Mouse (Mus musculus) CH12F3 (cell line): ENCODE results near the gene Tmem54.

ENCODE experiments used
- in situ Hi-C: fragments of 300-500 bp; cut with MboI; formaldehyde crosslinking; loops from 2 replicates; pipeline ENCODE4 v1.14.3; 2020; ENCODE audit warnings: low sequenced_read_pairs

Tmem54 gene

GRCm38 (mm10) chr4:129105356-129105755 is at the start of gene Tmem54:
TSS of gene Tmem54 (plus strand) at chr4:129105548.
- in situ Hi-C loops: no loop called here

GRCm38 (mm10) chr4:129055562-129055961 is 49.8 kb upstream of the Tmem54 start:
- in situ Hi-C loops: no loop called here

GRCm38 (mm10) chr4:129057533-129058206 is 47.7 kb upstream of the Tmem54 start:
- in situ Hi-C loops: no loop called here

GRCm38 (mm10) chr4:129058207-129059092 is 46.9 kb upstream of the Tmem54 start, which contains the start of gene Rnf19b:
TSS of gene Rnf19b (plus strand) at chr4:129058271.
- in situ Hi-C loops: no loop called here

- in situ Hi-C loops: no loop called here
Measured at GRCm38 (mm10) chr4:129059125-129059551, 46.2 kb upstream of the Tmem54 start.

GRCm38 (mm10) chr4:129059922-129060321 is 45.4 kb upstream of the Tmem54 start:
- in situ Hi-C loops: no loop called here

GRCm38 (mm10) chr4:129061486-129061885 is 43.9 kb upstream of the Tmem54 start:
- in situ Hi-C loops: no loop called here

- in situ Hi-C loops: no loop called here
Measured at GRCm38 (mm10) chr4:129062281-129063075, 42.9 kb upstream of the Tmem54 start.

- in situ Hi-C loops: no loop called here
Measured at GRCm38 (mm10) chr4:129065688-129066236, 39.6 kb upstream of the Tmem54 start.

- in situ Hi-C loops: no loop called here
Measured at GRCm38 (mm10) chr4:129067638-129068415, 37.5 kb upstream of the Tmem54 start.

- in situ Hi-C loops: no loop called here
Measured at GRCm38 (mm10) chr4:129068848-129069247, 36.5 kb upstream of the Tmem54 start.

- in situ Hi-C loops: no loop called here
Measured at GRCm38 (mm10) chr4:129079126-129079525, 26.2 kb upstream of the Tmem54 start.

- in situ Hi-C loops: loop anchor here (5.0 kb wide), 1 partner anchor 114 kb away; no protein-coding TSS in a partner anchor
Measured at GRCm38 (mm10) chr4:129081041-129081440, 24.3 kb upstream of the Tmem54 start.

- in situ Hi-C loops: loop anchor here (5.0 kb wide), 1 partner anchor 114 kb away; no protein-coding TSS in a partner anchor
Measured at GRCm38 (mm10) chr4:129081512-129081911, 23.8 kb upstream of the Tmem54 start.

- in situ Hi-C loops: loop anchor here (5.0 kb wide), 1 partner anchor 115 kb away; no protein-coding TSS in a partner anchor
Measured at GRCm38 (mm10) chr4:129081939-129082338, 23.4 kb upstream of the Tmem54 start.

GRCm38 (mm10) chr4:129082379-129083115 is 22.8 kb upstream of the Tmem54 start:
- in situ Hi-C loops: loop anchor here (5.0 kb wide), 1 partner anchor 115 kb away; no protein-coding TSS in a partner anchor

GRCm38 (mm10) chr4:129084896-129085295 is 20.5 kb upstream of the Tmem54 start:
- in situ Hi-C loops: loop anchor here (5.0 kb wide), 1 partner anchor 118 kb away; no protein-coding TSS in a partner anchor

GRCm38 (mm10) chr4:129086078-129086477 is 19.3 kb upstream of the Tmem54 start:
- in situ Hi-C loops: no loop called here

- in situ Hi-C loops: no loop called here
Measured at GRCm38 (mm10) chr4:129087850-129088249, 17.5 kb upstream of the Tmem54 start.
